Comparison of ENCODE assay signal across 8 mouse cellular contexts in genomic region chr7:126922624-126923060, GRCm38 (mm10). TPM values are rescaled to one million over a fixed set of nuclear protein-coding genes. Genes with fewer than 3 reads are reported as not detected.
DNase-seq lines count a peak whose midpoint lies in the region; ATAC-seq and TF ChIP-seq lines count a peak whose summit lies in the region.

Gene Tmem219 (minus strand): TSS chr7:126922917.

- in situ Hi-C loops in ES-E14 (cut with MboI; ENCODE audit: low sequenced_read_pairs in 2 of 2, unreplicated experiment in 2 of 2), result no loop called here

- no peak for TF ChIP-seq EP300 in stomach, postnatal 0 days (optimal IDR thresholded peaks at IDR 0.05)

- no peak for TF ChIP-seq CTCF in forebrain, postnatal 0 days (IDR thresholded peaks at IDR 0.05; ENCODE audit: low read depth)
- peak; percentile 52 for TF ChIP-seq CTCF in stomach, postnatal 0 days (IDR thresholded peaks at IDR 0.05; ENCODE audit: low read depth)

- H3K4me3 ChIP-seq in ES-E14 (ENCODE audit: insufficient read depth in 1 of 2, low read depth in 1 of 2, low read length in 2 of 2, poor library complexity in 1 of 2, severe bottlenecking in 1 of 2), result no peak within 1 kb of the TSS
- H3K4me3 ChIP-seq in forebrain, postnatal 0 days (ENCODE audit: low read depth, low read length), result no peak within 1 kb of the TSS
- H3K4me3 ChIP-seq in hindbrain, embryonic 11.5 days (ENCODE audit: low read depth, low read length), result peak within 1 kb of the TSS; percentile 11; the same call in 1 of the 2 replicates
- H3K4me3 ChIP-seq in stomach, postnatal 0 days (ENCODE audit: low read depth, low read length), result no peak within 1 kb of the TSS

- no peak within 1 kb of the TSS for H3K27ac ChIP-seq in ES-E14 (ENCODE audit: insufficient read depth, low read depth, low read length, poor library complexity, severe bottlenecking)
- H3K27ac ChIP-seq in forebrain, postnatal 0 days (ENCODE audit: low read depth, low read length), result peak within 1 kb of the TSS; percentile 40; the same call in 1 of the 2 replicates
- peak within 1 kb of the TSS; percentile 88 for H3K27ac ChIP-seq in hindbrain, embryonic 11.5 days (ENCODE audit: low read depth, low read length)
- peak within 1 kb of the TSS; percentile 82 for H3K27ac ChIP-seq in stomach, postnatal 0 days (replicated peaks)

- H3K9me3 ChIP-seq in ES-E14 (ENCODE audit: control insufficient read depth, insufficient read depth, low read depth, low read length), result no peaks in the 10 kb centered on the region
- H3K9me3 ChIP-seq in forebrain, postnatal 0 days (ENCODE audit: low read length), result no peaks in the 10 kb centered on the region
- H3K9me3 ChIP-seq in hindbrain, embryonic 11.5 days (ENCODE audit: control insufficient read depth, low read length), result no peaks in the 10 kb centered on the region
- no peaks in the 10 kb centered on the region for H3K9me3 ChIP-seq in stomach, postnatal 0 days (ENCODE audit: control insufficient read depth, low read length)

- peak; percentile 47 for ATAC-seq in forebrain, postnatal 0 days
- ATAC-seq in hindbrain, embryonic 11.5 days (ENCODE audit: low FRiP score), result peak; percentile 86
- no peak for ATAC-seq in megakaryocyte, adult 5-6 weeks (ENCODE audit: poor library complexity, severe bottlenecking)
- ATAC-seq in stomach, postnatal 0 days (ENCODE audit: low FRiP score, low TSS enrichment), result peak; percentile 91

- DNase-seq in ES-E14 (ENCODE audit: low read depth, low spot score), result no peak
- DNase-seq in adrenal gland, adult 8-10 months, result no peak
- peak; percentile 26 for DNase-seq in forebrain, postnatal 0 days
- DNase-seq in hindbrain, embryonic 11.5 days (ENCODE audit: low spot score), result peak; percentile 74
- peak in 1 of 2 experiments; percentile 37 for DNase-seq in left cerebral cortex, adult 8-10 months (ENCODE audit: low spot score in 2 of 2)
- DNase-seq in stomach, postnatal 0 days (ENCODE audit: low spot score), result peak; percentile 83
- no peak for DNase-seq in thymus, postnatal 25 days

- 15% methylated on average over 5 of the region's 5 CpGs for WGBS in forebrain, postnatal 0 days
- 28% methylated on average over 5 of the region's 5 CpGs for WGBS in hindbrain, embryonic 11.5 days
- 8% methylated on average over 5 of the region's 5 CpGs for WGBS in stomach, postnatal 0 days

- H3K4me1 ChIP-seq in ES-E14 (ENCODE audit: control insufficient read depth in 2 of 2, insufficient read depth in 2 of 2, low read length in 2 of 2, poor library complexity in 1 of 2), result no peaks in the 10 kb centered on the region
- H3K4me1 ChIP-seq in forebrain, postnatal 0 days (ENCODE audit: insufficient read depth), result no peaks in the 10 kb centered on the region
- peaks cover 4% of the 10 kb centered on the region; the same call in 1 of the 2 replicates for H3K4me1 ChIP-seq in hindbrain, embryonic 11.5 days (replicated peaks; ENCODE audit: control insufficient read depth, insufficient read depth, low read length)
- peaks cover 3% of the 10 kb centered on the region; the same call in 1 of the 2 replicates for H3K4me1 ChIP-seq in stomach, postnatal 0 days (replicated peaks; ENCODE audit: control insufficient read depth, insufficient read depth)

- H3K36me3 ChIP-seq in ES-E14 (ENCODE audit: control insufficient read depth, insufficient read depth, low read length, poor library complexity, severe bottlenecking), result no peaks in the 10 kb centered on the region
- no peaks in the 10 kb centered on the region for H3K36me3 ChIP-seq in forebrain, postnatal 0 days (ENCODE audit: insufficient read depth)
- no peaks in the 10 kb centered on the region for H3K36me3 ChIP-seq in hindbrain, embryonic 11.5 days (ENCODE audit: control insufficient read depth, insufficient read depth, low read length)
- H3K36me3 ChIP-seq in stomach, postnatal 0 days (ENCODE audit: control insufficient read depth, insufficient read depth, low read length), result no peaks in the 10 kb centered on the region

- H3K9ac ChIP-seq in ES-E14 (ENCODE audit: insufficient read depth, low read depth, low read length, poor library complexity, severe bottlenecking), result no peak within 1 kb of the TSS
- H3K9ac ChIP-seq in forebrain, postnatal 0 days, result no peak within 1 kb of the TSS
- peak within 1 kb of the TSS; percentile 44 for H3K9ac ChIP-seq in hindbrain, embryonic 11.5 days (ENCODE audit: low read depth, low read length)
- no peak within 1 kb of the TSS for H3K9ac ChIP-seq in stomach, postnatal 0 days (ENCODE audit: low read length)

- no peaks in the 10 kb centered on the region for H3K27me3 ChIP-seq in forebrain, postnatal 0 days (ENCODE audit: insufficient read depth, low read length)
- H3K27me3 ChIP-seq in hindbrain, embryonic 11.5 days (ENCODE audit: control insufficient read depth, insufficient read depth, low read length), result no peaks in the 10 kb centered on the region
- H3K27me3 ChIP-seq in stomach, postnatal 0 days (ENCODE audit: control insufficient read depth, insufficient read depth, low read length), result no peaks in the 10 kb centered on the region

- H3K4me2 ChIP-seq in forebrain, postnatal 0 days (ENCODE audit: low read depth), result no peak within 1 kb of the TSS
- peak within 1 kb of the TSS; percentile 31 for H3K4me2 ChIP-seq in hindbrain, embryonic 11.5 days (replicated peaks; ENCODE audit: low read depth, low read length)
- 0 out of 2 replicates have a peak within 1 kb of the TSS, but pooled peaks have one; percentile 20 for H3K4me2 ChIP-seq in stomach, postnatal 0 days (replicated peaks; ENCODE audit: low read depth)

TF ChIP-seq in ES-E14, 5 proteins besides CTCF, POLR2A, EP300 and RAD21:
- no peak for TF ChIP-seq ZNF384 (IDR thresholded peaks at IDR 0.05; ENCODE audit: low read depth, low read length)
- no peak for TF ChIP-seq CHD2 (IDR thresholded peaks at IDR 0.05; ENCODE audit: low read depth, low read length)
- no peak for TF ChIP-seq ZC3H11A (IDR thresholded peaks at IDR 0.05; ENCODE audit: borderline replicate concordance, low read depth, low read length)
- TF ChIP-seq HCFC1 (IDR thresholded peaks at IDR 0.05; ENCODE audit: borderline replicate concordance, insufficient read depth, low read length), result no peak
- TF ChIP-seq MAFK (IDR thresholded peaks at IDR 0.05; ENCODE audit: insufficient read depth, low read depth, low read length), result no peak
TF ChIP-seq in ES-E14: peak in this region for 0.

RNA-seq across cellular contexts. Expression of gene Tmem219, which starts in this region (rescaled TPM):
- 14.7 and 25.6 TPM in 2 replicates for total RNA-seq in ES-E14 (2012; rRNA removed)
- total RNA-seq in adrenal gland, adult 8-10 months (2022), result 10 to 100 TPM; 29.4 to 48.6 (median 37.2) TPM
- 22.8 and 23.8 TPM in 2 replicates for total RNA-seq in forebrain, postnatal 0 days (2014; rRNA removed)
- polyA plus RNA-seq in forebrain, postnatal 0 days (2015; fragmentation: Nextera tagmentation; extraction: Ambion mirVana), result 44.7 and 45.4 TPM in 2 replicates
- 25.3 and 28.6 TPM in 2 replicates for polyA plus RNA-seq in hindbrain, embryonic 11.5 days (2014; fragmentation: Nextera tagmentation; extraction: Ambion mirVana)
- total RNA-seq in left cerebral cortex, adult 8-10 months (2022), result 10 to 100 TPM; 20.8 to 25.4 (median 22.8) TPM
- 47.9 and 50.9 TPM in 2 replicates for total RNA-seq in megakaryocyte, adult 5-6 weeks (2015)
- total RNA-seq in megakaryocyte, adult 5-6 weeks (2017), result 44.9 and 45.5 TPM in 2 replicates
- polyA plus RNA-seq in stomach, postnatal 0 days (2015; fragmentation: Nextera tagmentation; extraction: Ambion mirVana), result 32.9 and 36.3 TPM in 2 replicates

Comparison
In these comparisons a context has a peak if more than half of its experiments do, and no peak if none do; other contexts are left out.
1. DNase-seq: peak in forebrain, postnatal 0 days (single experiment), hindbrain, embryonic 11.5 days (single experiment) and stomach, postnatal 0 days (single experiment); none in ES-E14 (single experiment), adrenal gland, adult 8-10 months (single experiment) and thymus, postnatal 25 days (single experiment).